Mouse (Mus musculus) forebrain, embryonic 16.5 days (tissue): ENCODE measurements around the gene Sertad1. TPM values are rescaled to one million over a fixed set of nuclear protein-coding genes. Genes with fewer than 3 reads are reported as not detected.
A peak's percentile ranks its signal among the peaks of the same experiment; 100 is the strongest.

Source experiments
- ATAC-seq: fragments of 200-750 bp; cut with Nextera tagmentation; 2 replicates; pipeline ENCODE4 v1.8.0; 2017; ENCODE audit warnings: mild to moderate bottlenecking, moderate library complexity
- H3K27ac ChIP-seq: fragments of 300-500 bp; sonication (generic); 2 replicates; pipeline ENCODE4 v1.5.1; 2014; ENCODE audit warnings: low read length, control low read depth
- H3K27me3 ChIP-seq: fragments of 300-500 bp; sonication (generic); replicated peaks from 2 replicates; pipeline ENCODE4 v1.6.1; 2014; ENCODE audit warnings: low read length; ENCODE audit not compliant: control insufficient read depth, insufficient read depth
- H3K36me3 ChIP-seq: fragments of 300-500 bp; sonication (generic); 2 replicates; pipeline ENCODE4 v1.6.1; 2014; ENCODE audit not compliant: control insufficient read depth, insufficient read depth
- H3K4me1 ChIP-seq: fragments of 300-500 bp; sonication (generic); replicated peaks from 2 replicates; pipeline ENCODE4 v1.6.1; 2014; ENCODE audit warnings: low read length; ENCODE audit not compliant: control insufficient read depth, insufficient read depth
- H3K4me2 ChIP-seq: fragments of 300-500 bp; sonication (generic); 2 replicates; pipeline ENCODE4 v1.6.1; 2014; ENCODE audit warnings: mild to moderate bottlenecking, low read length, control low read depth
- H3K4me3 ChIP-seq: fragments of 300-500 bp; sonication (generic); replicated peaks from 2 replicates; pipeline ENCODE4 v1.5.1; 2014; ENCODE audit warnings: mild to moderate bottlenecking, low read length, control low read depth
- H3K9ac ChIP-seq: fragments of 300-500 bp; sonication (generic); replicated peaks from 2 replicates; pipeline ENCODE4 v1.6.1; 2014; ENCODE audit warnings: low read depth, low read length, control low read depth
- H3K9me3 ChIP-seq: fragments of 300-500 bp; sonication (generic); 2 replicates; pipeline ENCODE4 v1.6.1; 2016; ENCODE audit warnings: low read length; ENCODE audit not compliant: control insufficient read depth
- WGBS: fragments of 180-500 bp; shearing (Covaris S2); extraction: QIAGEN DNeasy Blood & Tissue Kit; methylation state at CpG from one replicate; pipeline ENCODE4 v1.1.7; 2014; 5-methylcytosine and 5-hydroxymethylcytosine counted together
- polyA plus RNA-seq: library from polyadenylated mRNA; unstranded; fragments of >200 nt; fragmentation: Nextera tagmentation; extraction: Ambion mirVana; gene quantifications from 2 replicates; pipeline ENCODE4 v1.2.1, GENCODE M21; 2015

The Sertad1 gene
- polyA plus RNA-seq, 1 experiment from 2014 or later = 6.5 TPM

GRCm38 (mm10) chr7:27510809-27511208 lies 24.1 kb downstream of the Sertad1 start:
- no peak overlapping the region for H3K9ac ChIP-seq
- 83% methylated on average over 2 of the region's 2 CpGs for WGBS
- no peak overlapping the region for H3K4me3 ChIP-seq
- H3K9me3 ChIP-seq = no peaks in the 10 kb centered on the region
- no peak overlapping the region for H3K4me2 ChIP-seq
- H3K36me3 ChIP-seq = no peaks in the 10 kb centered on the region
- H3K27ac ChIP-seq = no peak overlapping the region
- ATAC-seq = no peak
- peaks cover 14% of the 10 kb centered on the region for H3K4me1 ChIP-seq
- H3K27me3 ChIP-seq = no peaks in the 10 kb centered on the region

- 75% methylated on average over 9 of the region's 9 CpGs for WGBS
Observed at GRCm38 (mm10) chr7:27514961-27515360, 28.3 kb downstream of the Sertad1 start.

GRCm38 (mm10) chr7:27518314-27518713 lies 31.6 kb downstream of the Sertad1 start:
- no peaks in the 10 kb centered on the region for H3K4me1 ChIP-seq
- 87% methylated on average over 9 of the region's 9 CpGs for WGBS
- H3K9ac ChIP-seq = no peak overlapping the region
- no peaks in the 10 kb centered on the region for H3K9me3 ChIP-seq
- no peaks in the 10 kb centered on the region for H3K27me3 ChIP-seq
- H3K27ac ChIP-seq = no peak overlapping the region
- ATAC-seq = no peak
- H3K36me3 ChIP-seq = no peaks in the 10 kb centered on the region
- H3K4me3 ChIP-seq = no peak overlapping the region
- no peak overlapping the region for H3K4me2 ChIP-seq

More at GRCm38 (mm10) chr7:27514961-27515360, 28.3 kb downstream of the Sertad1 start:
- Histone ChIP-seq H3K27ac (no peak overlapping the region), H3K9ac (no peak overlapping the region), H3K4me2 (no peak overlapping the region), H3K4me3 (no peak overlapping the region), H3K4me1 (no peaks in the 10 kb centered on the region), H3K9me3 (no peaks in the 10 kb centered on the region), H3K36me3 (no peaks in the 10 kb centered on the region), H3K27me3 (no peaks in the 10 kb centered on the region)
- no peak for ATAC-seq

GRCm38 (mm10) chr7:27520104-27520503 lies 33.4 kb downstream of the Sertad1 start:
- no peak overlapping the region for H3K9ac ChIP-seq
- H3K36me3 ChIP-seq = no peaks in the 10 kb centered on the region
- H3K4me3 ChIP-seq = no peak overlapping the region
- no peaks in the 10 kb centered on the region for H3K4me1 ChIP-seq
- H3K4me2 ChIP-seq = no peak overlapping the region
- no peak for ATAC-seq
- no peak overlapping the region for H3K27ac ChIP-seq
- H3K9me3 ChIP-seq = no peaks in the 10 kb centered on the region
- H3K27me3 ChIP-seq = no peaks in the 10 kb centered on the region

GRCm38 (mm10) chr7:27520599-27520998 lies 33.9 kb downstream of the Sertad1 start:
- H3K9ac ChIP-seq = no peak overlapping the region
- H3K9me3 ChIP-seq = no peaks in the 10 kb centered on the region
- H3K27me3 ChIP-seq = no peaks in the 10 kb centered on the region
- H3K4me3 ChIP-seq = no peak overlapping the region
- no peak overlapping the region for H3K4me2 ChIP-seq
- H3K36me3 ChIP-seq = no peaks in the 10 kb centered on the region
- 86% methylated on average over 1 of the region's 1 CpGs for WGBS
- no peaks in the 10 kb centered on the region for H3K4me1 ChIP-seq
- H3K27ac ChIP-seq = no peak overlapping the region
- ATAC-seq = no peak

GRCm38 (mm10) chr7:27522967-27523366 lies 36.3 kb downstream of the Sertad1 start, which contains the start of gene Hipk4:
Gene Hipk4 (plus strand): TSS chr7:27523267.
- Histone ChIP-seq H3K9ac (no peak within 1 kb of the TSS), H3K9me3 (no peaks in the 10 kb centered on the region), H3K36me3 (no peaks in the 10 kb centered on the region), H3K27me3 (no peaks in the 10 kb centered on the region), H3K4me2 (no peak within 1 kb of the TSS), H3K27ac (no peak within 1 kb of the TSS), H3K4me3 (no peak within 1 kb of the TSS), H3K4me1 (peaks cover 3% of the 10 kb centered on the region)
- WGBS = 52% methylated on average over 5 of the region's 5 CpGs
- ATAC-seq = no peak

GRCm38 (mm10) chr7:27523805-27524204 lies 37.1 kb downstream of the Sertad1 start:
- Histone ChIP-seq H3K36me3 (no peaks in the 10 kb centered on the region), H3K4me2 (no peak overlapping the region), H3K4me1 (peaks cover 3% of the 10 kb centered on the region), H3K27me3 (no peaks in the 10 kb centered on the region), H3K9me3 (no peaks in the 10 kb centered on the region), H3K4me3 (no peak overlapping the region), H3K9ac (no peak overlapping the region), H3K27ac (no peak overlapping the region)
- ATAC-seq = no peak
- WGBS = 95% methylated on average over 13 of the region's 13 CpGs

GRCm38 (mm10) chr7:27526039-27526827 lies 39.5 kb downstream of the Sertad1 start:
- Histone ChIP-seq H3K4me1 (peaks cover 3% of the 10 kb centered on the region), H3K9ac (no peak overlapping the region), H3K27ac (no peak overlapping the region), H3K4me3 (no peak overlapping the region), H3K27me3 (no peaks in the 10 kb centered on the region), H3K36me3 (peaks cover 2% of the 10 kb centered on the region; the same call in 1 of the 2 replicates), H3K4me2 (no peak overlapping the region), H3K9me3 (no peaks in the 10 kb centered on the region)
- ATAC-seq = peak; percentile 85
- 27% methylated on average over 10 of the region's 10 CpGs for WGBS

GRCm38 (mm10) chr7:27529070-27529469 lies 42.4 kb downstream of the Sertad1 start:
- H3K27me3 ChIP-seq = no peaks in the 10 kb centered on the region
- peaks cover 3% of the 10 kb centered on the region for H3K4me1 ChIP-seq
- H3K36me3 ChIP-seq = peaks cover 12% of the 10 kb centered on the region
- no peaks in the 10 kb centered on the region for H3K9me3 ChIP-seq
- no peak overlapping the region for H3K27ac ChIP-seq
- ATAC-seq = no peak
- H3K4me2 ChIP-seq = no peak overlapping the region
- 83% methylated on average over 21 of the region's 21 CpGs for WGBS
- no peak overlapping the region for H3K4me3 ChIP-seq
- H3K9ac ChIP-seq = no peak overlapping the region
